Mouse (Mus musculus): ENCODE measurements around the gene Sectm1a.
"Not testable (repeated sequence)": the region's sequence is repeated elsewhere in the genome, so short reads cannot be mapped to it uniquely, and the experiment has no call there.

The Sectm1a gene

DNA sequence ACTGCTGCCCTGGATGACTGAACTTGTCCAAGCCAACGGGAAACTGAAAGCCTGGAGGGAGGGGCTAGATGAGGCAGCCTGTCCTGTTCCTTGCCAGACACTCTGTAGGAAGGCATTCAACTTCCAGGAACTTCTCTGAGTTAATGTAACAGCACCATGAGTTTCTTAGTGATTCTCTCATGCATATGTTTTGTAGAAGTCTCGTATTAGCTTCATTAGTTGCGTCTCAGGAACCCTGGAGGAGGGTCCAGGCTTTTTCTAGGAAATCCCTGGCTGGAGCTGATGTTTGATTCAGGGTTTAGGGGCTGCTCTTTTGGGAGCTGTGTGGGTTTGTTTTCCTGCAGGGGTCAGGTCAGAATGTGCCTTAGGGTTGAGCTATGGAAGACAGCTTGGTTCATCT is at the start of gene Sectm1a:
Gene Sectm1a (minus strand): TSS at position 101 of the 400 bp plus-strand sequence.
- DNase-seq (ENCODE audit: low read depth, low spot score) = no peak

DNA sequence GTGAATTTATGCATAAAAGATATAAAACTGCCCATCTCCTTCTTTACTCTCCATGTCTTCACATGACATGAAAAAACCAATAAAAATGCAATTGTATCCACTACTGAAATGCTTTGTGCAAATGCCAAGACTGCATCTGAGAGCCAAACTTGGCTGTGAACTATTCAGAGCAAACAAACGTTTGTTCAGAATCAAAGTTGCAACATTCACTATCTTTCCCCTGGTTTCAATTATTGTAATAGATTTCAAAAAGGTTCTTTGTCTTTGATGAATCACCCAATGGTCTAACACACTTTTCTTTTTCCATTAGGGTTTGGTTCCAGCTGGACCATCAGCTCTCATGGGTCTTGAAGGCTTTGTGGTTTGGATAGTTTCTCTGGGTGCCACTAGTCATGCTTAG is 48.6 kb upstream of the Sectm1a start:
- DNase-seq (ENCODE audit: low read depth, low spot score) = peak; percentile 5

DNA sequence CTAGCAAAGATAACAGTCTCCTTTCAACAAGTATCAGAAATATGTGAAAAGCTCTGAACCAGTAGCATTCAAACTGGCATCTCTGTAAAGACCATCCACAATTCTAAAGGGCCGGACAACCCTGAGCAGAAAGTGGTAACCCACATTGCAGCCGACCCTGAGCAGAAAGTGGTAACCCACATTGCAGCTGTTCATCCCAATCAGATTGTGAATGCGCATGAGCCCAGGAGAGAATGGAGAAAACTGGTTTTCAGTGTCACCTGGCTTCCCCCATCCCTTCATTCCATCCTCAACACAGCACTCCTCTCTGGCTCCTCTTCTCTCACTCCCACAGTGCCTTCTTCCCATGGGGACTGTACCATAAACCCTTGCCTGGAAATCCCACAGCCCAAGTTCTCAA is 46.4 kb upstream of the Sectm1a start:
- no peak for DNase-seq (ENCODE audit: low read depth, low spot score)

DNA sequence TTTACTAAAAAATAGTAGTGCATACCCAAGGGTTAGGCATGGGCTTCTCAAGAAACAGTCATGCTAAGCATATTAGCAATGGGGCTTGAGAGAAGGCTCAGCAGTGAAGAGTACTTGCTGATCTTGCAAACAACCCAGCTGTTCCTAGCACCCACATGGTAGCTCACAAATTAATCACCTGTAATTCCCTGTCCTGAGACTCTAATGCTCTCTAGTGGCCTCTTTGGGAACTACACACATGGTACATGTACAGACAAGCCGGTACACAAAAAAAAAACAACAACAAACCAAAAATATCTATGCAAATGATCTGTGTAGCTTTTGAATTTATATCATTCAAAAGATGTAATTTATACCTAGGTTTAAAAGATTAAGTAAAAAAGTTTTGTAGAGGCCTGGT is 45.4 kb upstream of the Sectm1a start:
- no peak for DNase-seq (ENCODE audit: low read depth, low spot score)

DNA sequence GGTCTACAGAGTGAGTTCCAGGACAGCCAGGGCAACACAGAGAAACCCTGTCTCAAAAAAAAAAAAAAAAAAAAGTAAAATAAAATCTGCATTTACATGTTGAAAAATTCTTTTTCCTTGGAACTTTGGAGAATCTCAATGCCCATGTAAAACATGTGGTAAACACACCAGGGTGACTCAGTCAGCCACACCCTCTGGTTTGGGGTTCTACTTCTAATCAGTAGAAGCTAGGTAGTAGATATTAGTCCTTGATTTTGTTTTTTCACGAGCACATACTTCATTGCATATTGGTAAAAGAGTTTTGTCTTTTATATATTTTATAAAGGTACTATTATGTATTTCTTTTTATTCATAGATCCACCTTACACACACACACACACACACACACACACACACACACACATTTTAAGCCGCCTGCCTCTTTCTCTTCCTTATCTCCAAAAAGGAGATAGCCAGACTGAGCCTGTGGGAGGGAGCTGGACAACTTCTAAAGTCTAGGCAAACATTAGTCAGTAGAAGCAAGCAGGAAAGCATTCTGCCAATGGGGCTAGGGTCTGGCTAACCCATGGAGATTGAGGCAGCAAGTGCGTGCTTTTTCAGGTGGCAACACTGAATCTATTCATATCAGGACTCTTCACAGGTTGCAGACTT is 44.6 kb upstream of the Sectm1a start:
- no peak for DNase-seq (ENCODE audit: low read depth, low spot score)

DNA sequence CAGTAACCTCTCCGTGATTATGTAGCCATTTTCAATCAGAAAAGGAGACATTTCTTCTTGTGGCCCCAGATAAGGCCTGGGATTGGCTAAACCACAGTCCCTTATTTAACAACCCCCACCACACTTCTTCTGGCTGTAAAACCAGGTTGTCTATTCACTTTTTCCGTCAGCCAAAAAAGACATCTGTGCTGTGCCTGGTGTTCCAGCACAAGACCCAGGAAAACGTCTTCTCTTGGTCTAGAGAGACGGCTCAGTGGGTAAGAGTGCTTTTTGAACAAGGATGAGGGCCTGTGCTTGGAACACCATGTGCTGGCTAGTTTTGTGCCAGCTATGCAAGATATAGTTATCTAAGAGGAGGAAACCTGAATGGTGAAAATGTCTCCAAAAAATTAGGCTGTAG is 42.4 kb upstream of the Sectm1a start:
- no peak for DNase-seq (ENCODE audit: low read depth, low spot score)

DNA sequence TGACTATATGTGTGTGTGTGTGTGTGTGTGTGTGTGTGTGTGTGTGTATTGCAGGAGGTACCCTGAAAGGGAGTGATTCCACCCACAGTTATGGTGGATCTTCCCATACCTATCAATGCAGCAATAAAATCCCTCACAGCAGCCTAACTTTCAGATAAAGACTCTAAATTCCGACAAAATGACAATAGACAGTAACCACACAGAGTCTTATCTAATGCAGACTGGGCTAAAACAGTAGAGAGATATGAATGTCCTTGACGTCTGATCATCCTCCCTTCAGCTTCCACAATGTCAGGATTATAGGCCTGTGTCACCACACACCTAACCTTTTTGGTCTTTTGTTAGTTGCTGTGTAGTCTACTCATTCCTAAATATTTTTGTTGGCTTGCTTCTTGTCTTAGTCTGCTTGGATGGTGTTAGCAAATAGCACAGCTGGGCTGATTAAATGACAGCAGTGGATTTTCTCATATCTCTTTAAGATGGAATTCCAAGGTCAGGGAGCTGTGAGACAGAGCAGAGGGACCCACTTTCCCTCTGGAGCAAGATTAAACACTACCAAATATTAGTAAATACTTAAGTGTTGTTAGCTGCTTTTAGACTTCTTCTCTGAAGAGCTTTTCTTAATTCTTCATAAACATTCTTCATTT is 41.1 kb upstream of the Sectm1a start:
- DNase-seq (ENCODE audit: low read depth, low spot score) = no peak

DNA sequence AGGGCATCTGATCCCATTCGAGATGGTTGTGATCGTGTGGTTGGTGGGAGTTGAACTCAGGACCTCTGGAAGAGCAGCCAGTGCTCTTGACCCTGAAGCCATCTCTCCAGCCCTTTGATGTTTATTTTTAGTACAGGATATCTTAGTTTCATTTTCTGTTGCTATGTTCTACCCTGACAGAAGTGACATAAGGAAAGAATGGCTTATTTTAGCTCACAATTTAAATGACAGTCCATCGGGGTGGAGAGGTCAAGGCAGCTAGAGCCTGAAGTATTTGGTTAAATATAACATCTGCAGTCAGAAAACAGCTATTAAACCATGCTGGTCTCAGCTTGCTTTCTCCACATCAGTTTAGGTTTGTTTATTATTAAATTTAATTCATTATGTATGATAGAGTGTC is 40.1 kb upstream of the Sectm1a start:
- no peak for DNase-seq (ENCODE audit: low read depth, low spot score)

DNA sequence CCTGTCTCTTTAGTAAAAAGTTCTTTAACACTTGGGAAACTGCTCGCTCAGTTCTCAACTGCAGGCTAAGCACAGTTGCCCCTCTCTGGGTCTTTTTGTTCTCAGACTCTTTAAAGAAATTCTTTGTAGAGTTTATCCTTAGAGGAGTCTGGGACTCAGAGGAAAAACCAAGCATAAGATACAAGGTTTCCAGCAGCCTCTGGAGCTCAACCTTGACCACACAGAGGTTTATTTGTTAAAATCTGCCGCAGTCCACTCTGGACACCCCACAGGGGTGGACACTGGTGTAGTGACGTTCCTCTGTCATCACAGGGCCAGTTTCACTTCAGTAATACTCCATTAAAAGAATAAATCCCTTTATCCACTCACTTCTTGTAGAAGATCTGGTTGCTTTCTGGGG is 37.6 kb upstream of the Sectm1a start, which contains the start of gene Tex19.2:
Gene Tex19.2 (minus strand): TSS at position 101 of the 400 bp plus-strand sequence.
- no peak for DNase-seq (ENCODE audit: low read depth, low spot score)

DNA sequence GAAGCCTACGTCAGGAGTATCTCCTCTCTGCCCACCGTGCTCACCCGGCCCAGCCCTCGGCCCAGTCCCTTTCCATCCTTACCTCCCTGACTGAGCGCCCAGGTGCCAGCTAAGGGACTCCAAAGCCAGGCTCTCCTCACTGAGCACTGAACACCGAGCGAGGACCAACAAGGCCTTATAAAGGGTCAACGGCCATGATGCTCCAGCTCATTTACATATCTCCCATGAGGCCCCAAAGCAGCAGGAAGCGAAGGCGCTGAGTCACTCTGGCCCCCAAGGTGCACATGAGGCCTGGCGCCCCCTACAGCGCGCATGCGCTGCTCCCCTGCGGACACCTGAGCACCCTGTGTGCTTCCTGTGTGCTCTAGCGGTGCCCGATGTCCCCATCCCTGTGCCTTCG is 37.1 kb upstream of the Sectm1a start:
- DNase-seq (ENCODE audit: low read depth, low spot score) = no peak

DNA sequence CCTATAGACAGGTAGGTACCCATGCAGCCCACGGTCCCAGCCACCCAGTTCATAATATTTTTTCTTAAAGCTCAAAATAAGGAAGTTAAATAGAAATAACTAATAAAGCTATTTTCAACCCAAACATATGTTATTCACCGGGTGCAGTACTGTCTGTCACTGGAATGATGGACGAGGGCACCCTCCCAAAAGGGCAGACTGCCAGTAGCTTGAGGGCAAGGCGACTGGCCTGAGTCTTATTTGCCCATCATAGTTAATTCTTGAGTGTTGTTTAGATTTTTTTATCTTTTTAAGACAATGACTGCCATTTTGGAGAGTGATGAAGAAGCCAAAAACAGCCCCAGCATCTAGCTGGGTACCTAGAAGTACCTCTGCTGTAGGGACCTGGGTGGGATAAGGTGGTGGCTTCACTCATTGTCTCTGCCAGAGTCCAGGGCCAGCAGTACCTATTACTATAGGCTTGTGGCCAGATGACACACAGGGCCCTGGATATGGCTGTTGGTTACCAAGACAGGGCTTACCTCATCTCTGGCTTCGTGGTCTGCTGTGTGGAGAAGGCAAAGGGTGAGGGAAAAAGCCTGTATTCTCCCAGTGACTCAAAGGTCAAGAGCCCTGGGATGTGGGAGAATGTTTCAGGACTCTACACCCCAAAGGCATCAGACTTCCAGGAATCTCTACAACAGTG is 31.2 kb upstream of the Sectm1a start:
- no peak for DNase-seq (ENCODE audit: low read depth, low spot score)

DNA sequence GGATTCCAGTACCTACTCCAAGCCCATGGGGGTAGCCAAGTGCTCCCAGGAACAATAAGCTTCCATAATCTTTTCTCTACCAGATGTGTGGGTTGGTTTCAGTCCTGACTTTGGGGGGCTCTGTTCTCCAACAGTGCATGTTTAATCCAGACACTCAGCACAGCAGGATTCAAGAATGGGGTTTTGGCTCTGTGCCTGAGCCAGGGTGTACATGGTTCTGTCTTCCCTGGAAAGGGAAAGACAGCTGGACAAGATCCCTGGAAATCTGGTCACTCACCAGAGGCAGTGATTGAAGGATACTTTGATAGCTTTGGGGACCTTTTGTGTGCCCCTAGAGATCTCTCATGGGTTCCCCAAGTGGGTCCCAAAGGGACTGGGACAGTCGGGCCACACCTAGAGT is 30.6 kb upstream of the Sectm1a start:
- DNase-seq (ENCODE audit: low read depth, low spot score) = no peak

DNA sequence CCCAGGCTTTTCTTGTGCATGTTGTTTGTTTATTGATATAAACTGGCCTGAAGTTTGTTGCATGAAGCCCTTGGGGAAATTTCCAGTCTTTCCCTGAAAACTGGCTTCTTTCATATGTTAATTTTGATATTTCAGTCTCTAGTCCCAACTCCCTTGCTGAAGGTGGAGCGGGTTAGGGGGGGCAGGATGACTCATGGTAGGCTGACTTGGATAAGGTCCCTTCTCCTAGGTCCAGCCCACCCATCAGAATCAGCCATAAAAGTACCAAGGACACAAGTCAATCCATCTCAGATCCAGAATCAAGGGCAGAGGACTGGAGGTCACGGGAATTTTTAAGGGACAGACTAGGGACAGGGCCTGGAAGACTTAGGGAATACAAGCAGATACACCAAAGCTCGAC is 30.0 kb upstream of the Sectm1a start:
- DNase-seq (ENCODE audit: low read depth, low spot score) = no peak

DNA sequence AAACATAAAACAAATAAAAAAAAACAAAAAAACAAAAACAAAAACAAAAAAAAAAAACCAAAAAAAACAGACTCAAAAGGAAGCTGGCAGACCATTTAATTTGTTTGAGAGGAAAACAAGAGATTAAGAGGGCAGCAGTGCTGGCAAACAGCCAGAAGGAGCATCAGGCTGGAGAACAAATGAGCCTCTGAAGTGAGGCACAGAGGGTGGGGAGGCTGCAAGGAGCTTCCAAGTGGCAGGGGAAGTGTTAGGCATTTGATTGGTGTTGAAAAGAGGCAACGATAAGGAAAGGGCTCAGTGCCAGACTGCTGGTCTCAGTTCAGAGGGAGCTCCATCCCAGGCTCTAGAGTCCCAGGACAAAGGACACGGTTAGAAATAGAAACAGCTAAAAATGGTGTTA is 29.0 kb upstream of the Sectm1a start:
- no peak for DNase-seq (ENCODE audit: low read depth, low spot score)

DNA sequence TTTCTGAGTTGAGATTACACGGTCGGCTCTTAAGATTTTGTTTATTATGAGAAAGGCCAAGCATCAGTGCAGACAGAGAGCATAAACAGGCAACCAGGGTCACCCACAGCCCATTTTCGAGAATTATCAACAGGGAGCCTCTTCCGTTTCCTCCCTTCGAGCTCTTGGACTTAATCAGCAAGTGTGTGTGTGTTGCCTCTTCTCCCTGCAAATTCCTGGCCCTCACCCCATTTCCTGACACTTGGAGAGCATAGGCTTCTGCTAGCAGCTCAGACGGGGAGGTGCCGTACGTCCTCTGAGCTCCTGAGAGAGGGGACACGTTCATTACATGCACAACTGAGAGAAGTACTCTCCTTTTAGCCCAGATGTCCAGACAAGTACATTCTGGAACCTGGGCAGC is 27.0 kb upstream of the Sectm1a start:
- no peak for DNase-seq (ENCODE audit: low read depth, low spot score)

DNA sequence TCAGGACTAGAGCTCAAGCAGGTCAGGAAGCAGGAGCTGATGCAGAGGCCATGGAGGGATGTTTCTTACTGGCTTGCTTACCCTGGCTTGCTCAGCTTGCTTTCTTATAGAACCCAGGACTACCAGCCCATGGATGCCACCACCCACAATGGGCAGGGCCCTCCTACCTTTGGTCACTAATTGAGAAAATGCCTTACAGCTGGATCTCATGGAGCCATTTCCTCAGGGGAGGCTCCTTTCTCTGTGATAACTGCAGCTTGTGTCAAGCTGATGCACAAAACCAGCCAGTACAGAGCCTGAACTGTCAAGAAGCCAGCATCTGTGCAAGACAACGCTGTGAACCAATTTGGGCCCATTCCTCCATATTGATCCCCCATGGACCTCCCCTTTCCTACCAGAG is 26.2 kb upstream of the Sectm1a start:
- DNase-seq (ENCODE audit: low read depth, low spot score) = not testable (repeated sequence)

DNA sequence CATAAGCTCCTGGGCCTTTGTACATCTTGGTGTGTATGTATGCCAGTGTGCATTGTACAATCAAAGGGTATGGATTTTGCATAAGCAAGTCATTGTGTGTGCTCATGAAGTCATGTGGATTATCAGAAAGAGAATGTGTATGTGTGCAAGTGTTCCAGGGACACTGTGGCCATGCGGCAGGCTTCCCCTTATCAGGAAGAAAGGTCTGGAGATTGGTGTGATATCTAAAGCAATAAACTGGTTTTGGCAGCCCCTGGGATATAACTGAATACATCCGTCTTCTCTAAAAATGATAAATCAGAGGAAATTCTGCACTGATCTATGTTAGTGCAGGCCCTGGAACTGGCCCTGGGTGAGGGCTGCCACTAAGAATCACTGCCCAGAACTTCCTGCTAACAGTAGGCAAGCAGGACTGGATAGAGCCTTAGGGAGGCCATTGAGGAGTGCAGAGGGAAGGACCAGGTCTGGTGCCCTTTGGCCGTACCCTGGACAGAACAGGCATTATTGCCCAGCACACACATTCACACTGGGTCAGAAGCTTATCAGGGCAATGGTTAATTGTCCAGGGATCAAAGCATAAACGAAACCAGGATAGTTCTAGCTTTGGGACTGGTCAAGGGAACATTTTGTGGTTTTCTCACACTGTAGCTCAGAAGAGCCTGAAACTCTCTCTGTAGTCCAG is 20.2 kb upstream of the Sectm1a start:
- DNase-seq (ENCODE audit: low read depth, low spot score) = no peak

DNA sequence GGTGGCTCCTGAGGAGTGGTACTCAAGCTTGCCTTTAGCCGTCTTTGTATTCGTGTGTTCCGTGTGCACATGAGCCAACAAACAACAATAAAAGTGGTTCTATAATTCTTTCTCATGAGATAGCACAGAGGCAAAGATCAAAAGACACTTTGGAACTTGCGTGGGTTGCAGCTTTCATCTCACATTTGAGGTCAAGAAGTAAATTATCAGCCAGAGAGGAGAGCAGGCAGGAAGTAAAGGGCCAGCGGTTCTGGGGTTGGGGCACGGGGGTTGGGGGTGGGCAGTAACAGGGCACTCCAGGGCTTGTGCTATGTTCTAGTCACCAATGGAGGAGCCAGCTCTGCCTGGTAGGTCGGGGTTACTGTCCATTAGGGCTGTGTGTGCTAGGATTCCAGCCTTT is 19.7 kb upstream of the Sectm1a start:
- no peak for DNase-seq (ENCODE audit: low read depth, low spot score)

DNA sequence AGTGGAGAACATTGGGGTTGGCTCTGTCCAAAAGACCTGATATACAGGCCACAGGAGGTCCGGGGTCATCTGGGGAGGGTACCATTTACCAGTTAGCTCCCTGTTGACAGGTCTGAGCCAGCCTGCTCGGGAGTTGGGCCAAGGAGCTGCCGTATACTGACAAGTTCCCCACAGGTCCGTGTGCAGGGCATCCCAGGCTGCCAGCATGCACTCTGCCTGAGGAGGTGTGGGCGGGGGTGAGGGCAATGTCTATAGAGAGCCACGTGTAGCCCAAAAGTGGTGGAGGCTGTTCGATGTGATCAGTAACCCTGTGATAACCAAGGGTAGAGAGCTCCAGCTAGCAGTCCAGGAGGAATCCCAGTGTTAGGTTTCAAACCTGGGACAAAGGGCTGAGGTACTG is 18.7 kb upstream of the Sectm1a start:
- DNase-seq (ENCODE audit: low read depth, low spot score) = no peak

DNA sequence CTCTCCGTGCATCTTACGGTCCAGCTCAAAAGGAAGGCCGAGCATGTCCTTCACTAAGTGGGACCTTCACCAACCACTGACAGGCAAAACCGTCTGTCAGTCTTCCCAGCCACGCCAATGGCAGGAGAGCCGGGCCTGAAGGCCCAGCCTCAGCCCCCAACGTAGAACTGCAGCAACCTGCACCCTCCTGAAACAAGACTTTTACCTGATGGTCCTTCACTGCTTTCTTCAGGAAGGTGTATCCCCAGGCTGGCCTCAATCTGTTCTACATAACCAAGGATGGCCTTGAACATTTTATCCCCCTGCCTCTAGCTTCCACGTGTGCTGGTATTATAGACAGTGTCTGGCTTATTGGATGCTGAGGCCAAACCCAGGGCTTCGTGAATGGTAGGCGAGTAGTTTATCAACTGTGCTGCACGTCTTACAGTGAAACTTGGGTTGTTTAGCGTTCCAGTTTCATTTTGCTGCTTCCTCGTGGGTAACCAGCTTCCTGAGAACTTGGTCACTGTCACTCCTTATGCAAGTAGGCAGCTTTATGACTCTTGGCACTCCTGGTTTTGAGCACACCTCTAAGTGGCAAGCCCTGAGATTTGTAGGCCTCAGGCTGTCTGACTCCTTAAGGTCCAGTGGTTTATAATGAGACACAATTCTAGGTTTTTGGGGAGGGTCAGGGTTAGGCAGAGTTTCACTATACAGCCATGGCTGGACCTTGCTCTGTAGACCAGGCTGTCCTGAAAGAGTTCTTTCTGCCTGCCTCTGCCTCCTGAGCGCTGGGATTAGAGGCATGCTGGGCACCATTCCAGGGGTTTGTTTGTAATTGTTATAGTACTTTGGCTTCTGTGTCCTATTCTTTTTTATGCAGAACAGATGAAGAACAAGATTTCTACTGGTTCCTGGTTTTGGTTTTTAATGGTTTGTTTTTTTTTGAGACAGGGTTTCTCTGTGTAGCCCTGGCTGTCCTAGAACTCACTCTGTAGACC is 11.9 kb upstream of the Sectm1a start:
- DNase-seq (ENCODE audit: low read depth, low spot score) = no peak

DNA sequence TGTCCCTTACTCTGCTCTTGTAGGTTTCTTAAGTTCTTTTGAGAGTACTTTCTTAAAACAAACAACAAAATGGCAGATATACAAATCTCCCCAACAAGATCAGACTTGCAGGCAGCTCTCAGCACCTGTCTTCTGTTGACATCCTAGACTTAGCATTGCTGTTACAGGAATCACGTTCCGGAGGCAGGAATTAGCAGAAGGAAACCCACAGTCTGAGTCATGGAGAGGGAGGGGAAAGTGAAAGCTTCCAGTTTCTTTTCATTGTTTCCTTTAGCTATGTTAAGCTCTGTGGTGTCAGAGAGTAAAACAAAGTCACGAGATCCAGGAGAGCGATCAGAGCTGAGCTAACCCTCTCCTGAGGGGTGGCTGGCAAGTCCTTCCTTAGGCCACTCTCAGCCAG is 9.9 kb upstream of the Sectm1a start:
- no peak for DNase-seq (ENCODE audit: low read depth, low spot score)

Data from skeletal muscle tissue, adult 2 months (tissue).